Mouse (Mus musculus) bone marrow macrophage, adult 2 months (primary cell): ENCODE measurements around the gene Apof.

ENCODE experiments used
- CTCF ChIP-seq: IDR thresholded peaks from 2 replicates; pipeline ENCODE4 v1.5.1; 2012; ENCODE audit warnings: low read depth, mild to moderate bottlenecking, low read length, moderate library complexity
- POLR2A ChIP-seq: IDR thresholded peaks from 2 replicates; pipeline ENCODE4 v1.6.1; 2012; ENCODE audit warnings: mild to moderate bottlenecking, low read depth, low read length, borderline replicate concordance

DNA sequence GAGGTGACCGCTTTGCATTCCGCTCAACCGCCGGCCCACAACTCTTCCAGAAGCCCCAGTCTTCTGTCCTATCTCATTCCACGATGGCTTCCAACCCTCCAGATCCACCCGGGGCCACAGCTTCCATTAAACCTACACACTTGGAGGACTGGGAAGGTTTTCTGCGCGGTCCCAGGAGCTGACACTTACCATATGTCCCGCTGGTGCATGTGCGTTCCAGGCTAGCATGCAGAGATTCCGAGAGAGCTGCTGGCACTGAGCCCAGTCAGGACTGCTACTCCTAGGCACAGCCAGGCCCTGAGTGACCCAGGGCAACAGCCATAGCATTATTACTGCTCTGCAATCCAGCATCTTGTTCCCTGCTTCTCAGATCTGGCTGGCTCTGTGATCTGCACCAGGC is 29.2 kb downstream of the Apof start:
- TF ChIP-seq CTCF (no peak), POLR2A (no peak)
